Mouse (Mus musculus) lung, adult 2 months (tissue): ENCODE measurements around the gene Gm8127. TPM values are rescaled to one million over a fixed set of nuclear protein-coding genes. Genes with fewer than 3 reads are reported as not detected.
"Not testable (repeated sequence)": the region's sequence is repeated elsewhere in the genome, so short reads cannot be mapped to it uniquely, and the experiment has no call there.

ENCODE experiments used
- DNase-seq: peaks from one replicate; pipeline ENCODE4 v3.0.0; 2022
- H3K4me1 ChIP-seq: fragments of 200-500 bp; 2 replicates; pipeline ENCODE4 v1.6.1; 2011; ENCODE audit warnings: low read length; ENCODE audit not compliant: control insufficient read depth, insufficient read depth
- H3K4me3 ChIP-seq: fragments of 200-500 bp; replicated peaks from 2 replicates; pipeline ENCODE3; 2011; ENCODE audit warnings: low read depth, mild to moderate bottlenecking, control low read depth, low read length; ENCODE audit errors: extremely low read depth
- WGBS: fragments of 180-500 bp; shearing (Covaris S2); methylation state at CpG from one replicate; pipeline ENCODE4 v1.1.7; 2018; 5-methylcytosine and 5-hydroxymethylcytosine counted together
- polyA plus RNA-seq: library from polyadenylated mRNA; depleted of rRNA; stranded (reverse); fragments of >200 nt; gene quantifications from 2 replicates; pipeline ENCODE4 v1.2.3, GENCODE M21; 2012; rRNA removed

Gm8127 gene
- polyA plus RNA-seq, 1 experiment, result not detected

GRCm38 (mm10) chr14:43250549-43251253 lies 42.9 kb downstream of the Gm8127 start:
- DNase-seq, H3K4me3 ChIP-seq, H3K4me1 ChIP-seq: not testable (repeated sequence)
- WGBS, result 23% methylated on average over 5 of the region's 6 CpGs

- WGBS, result 12% methylated on average over 10 of the region's 12 CpGs
- not testable (repeated sequence) for H3K4me1 ChIP-seq, DNase-seq, H3K4me3 ChIP-seq
These were observed 43.9 kb downstream of the Gm8127 start for GRCm38 (mm10) chr14:43249611-43250170.

Other genes starting within 250 kb of the Gm8127 start
- not detected in 2 replicates for gene Gm8094, start 217.2 kb downstream of the Gm8127 start, polyA plus RNA-seq
- gene Gm8104, start 193.2 kb downstream of the Gm8127 start, polyA plus RNA-seq, result not detected in 2 replicates
- gene Gm7233, start 114.0 kb downstream of the Gm8127 start, polyA plus RNA-seq, result not detected in 2 replicates
- gene Gm8122, start 58.5 kb downstream of the Gm8127 start, polyA plus RNA-seq, result not detected in 2 replicates
- gene Gm8126, start 35.2 kb downstream of the Gm8127 start, polyA plus RNA-seq, result not detected in 2 replicates
- gene Gm9732, start 18.8 kb downstream of the Gm8127 start, polyA plus RNA-seq, result not detected in 2 replicates
- not detected in 2 replicates for gene 1700001F09Rik, start 54.0 kb upstream of the Gm8127 start, polyA plus RNA-seq
- gene Gm8138, start 122.5 kb upstream of the Gm8127 start, polyA plus RNA-seq, result not detected in 2 replicates
- not detected in 2 replicates for gene Gm5799, start 249.7 kb upstream of the Gm8127 start, polyA plus RNA-seq